ENCODE assay signal across 8 mouse cellular contexts in genomic region chr3:100685763-100686370, GRCm38 (mm10). TPM values are rescaled to one million over a fixed set of nuclear protein-coding genes. Genes with fewer than 3 reads are reported as not detected.
DNase-seq lines count a peak whose midpoint lies in the region; ATAC-seq and TF ChIP-seq lines count a peak whose summit lies in the region.

No protein-coding gene starts in this region.

- H3K27ac ChIP-seq in forebrain, embryonic 10.5 days: peak overlapping the region; percentile 99
- H3K27ac ChIP-seq in heart, embryonic 16.5 days (ENCODE audit: low read length): peak overlapping the region; percentile 97
- H3K27ac ChIP-seq in lung, embryonic 14.5 days (ENCODE audit: low read depth): peak overlapping the region; percentile 96
- H3K27ac ChIP-seq in thymus, adult 2 months (ENCODE audit: control insufficient read depth, insufficient read depth, low read length): peak overlapping the region; percentile 34; the same call in 1 of the 2 replicates

- H3K27me3 ChIP-seq in E14TG2a.4 (ENCODE audit: insufficient read depth, low read length): peaks cover 30% of the 10 kb centered on the region
- no peaks in the 10 kb centered on the region for H3K27me3 ChIP-seq in forebrain, embryonic 10.5 days (ENCODE audit: poor library complexity, severe bottlenecking)
- H3K27me3 ChIP-seq in heart, embryonic 16.5 days (ENCODE audit: control insufficient read depth, insufficient read depth, low read length): no peaks in the 10 kb centered on the region
- no peaks in the 10 kb centered on the region for H3K27me3 ChIP-seq in lung, embryonic 14.5 days (ENCODE audit: insufficient read depth, low read length)
- no peaks in the 10 kb centered on the region for H3K27me3 ChIP-seq in thymus, adult 2 months (ENCODE audit: control insufficient read depth, insufficient read depth, low read length)

- TF ChIP-seq CTCF in E14TG2a.4 (conservative IDR thresholded peaks at IDR 0.05; ENCODE audit: low read length): no peak
- TF ChIP-seq CTCF in lung, embryonic 14.5 days (IDR thresholded peaks at IDR 0.05; ENCODE audit: low read depth): no peak
- 0 out of 2 replicates have a peak, but pooled peaks have one; percentile 26 for TF ChIP-seq CTCF in thymus, adult 2 months (IDR thresholded peaks at IDR 0.05; ENCODE audit: borderline replicate concordance, control insufficient read depth, extremely low read depth, insufficient read depth, low read length, poor library complexity)

- TF ChIP-seq POLR2A in thymus, adult 2 months (IDR thresholded peaks at IDR 0.05; ENCODE audit: control insufficient read depth, extremely low read depth, insufficient read depth, low read length, poor library complexity): no peak; the same call in 1 of the 2 replicates

- DNase-seq in c-Kit-negative CD71-positive TER-119-positive erythroid progenitor cells, embryonic 14.5 days (ENCODE audit: low read depth, low spot score): peak; percentile 49
- peak; percentile 71 for DNase-seq in forebrain, embryonic 10.5 days (ENCODE audit: extremely low spot score, low spot score)
- peak; percentile 67 to 89 for DNase-seq in kidney, postnatal 25 days
- DNase-seq in lung, embryonic 14.5 days: peak; percentile 82
- peak; percentile 70 for DNase-seq in thymus, adult 2 months

- H3K4me3 ChIP-seq in E14TG2a.4 (replicated peaks; ENCODE audit: low read length): peak overlapping the region; percentile 87
- peak overlapping the region; percentile 89 for H3K4me3 ChIP-seq in forebrain, embryonic 10.5 days
- peak overlapping the region; percentile 96 for H3K4me3 ChIP-seq in heart, embryonic 16.5 days (ENCODE audit: low read length)
- H3K4me3 ChIP-seq in lung, embryonic 14.5 days (ENCODE audit: low read depth, low read length): peak overlapping the region; percentile 83
- peak overlapping the region; percentile 83 for H3K4me3 ChIP-seq in thymus, adult 2 months (ENCODE audit: control insufficient read depth, insufficient read depth, low read length)

- H3K9me3 ChIP-seq in E14TG2a.4 (ENCODE audit: low read length): no peaks in the 10 kb centered on the region
- H3K9me3 ChIP-seq in forebrain, embryonic 10.5 days: no peaks in the 10 kb centered on the region
- H3K9me3 ChIP-seq in heart, embryonic 16.5 days (replicated peaks; ENCODE audit: control insufficient read depth, low read length): no peaks in the 10 kb centered on the region
- H3K9me3 ChIP-seq in lung, embryonic 14.5 days (ENCODE audit: low read depth, low read length): no peaks in the 10 kb centered on the region

- H3K4me2 ChIP-seq in heart, embryonic 16.5 days (ENCODE audit: low read depth, low read length): peak overlapping the region; percentile 92
- peak overlapping the region; percentile 95 for H3K4me2 ChIP-seq in lung, embryonic 14.5 days

- ATAC-seq in heart, embryonic 16.5 days (replicated peaks; ENCODE audit: extremely low read depth, insufficient read depth, low FRiP score): peak; percentile 83
- ATAC-seq in lung, embryonic 14.5 days (ENCODE audit: insufficient read depth): peak; percentile 90
- ATAC-seq in neutrophil, adult 5-6 weeks (ENCODE audit: extremely low read depth, insufficient number of reproducible peaks, low FRiP score, poor library complexity, severe bottlenecking): peak; percentile 32; the same call in 1 of the 2 replicates

- H3K9ac ChIP-seq in heart, embryonic 16.5 days (ENCODE audit: low read length): peak overlapping the region; percentile 96
- peak overlapping the region; percentile 95 for H3K9ac ChIP-seq in lung, embryonic 14.5 days

- H3K4me1 ChIP-seq in E14TG2a.4 (replicated peaks; ENCODE audit: low read depth, low read length): peaks cover 31% of the 10 kb centered on the region
- peaks cover 43% of the 10 kb centered on the region for H3K4me1 ChIP-seq in forebrain, embryonic 10.5 days
- H3K4me1 ChIP-seq in heart, embryonic 16.5 days (ENCODE audit: control insufficient read depth, insufficient read depth, low read length): peaks cover 21% of the 10 kb centered on the region
- H3K4me1 ChIP-seq in lung, embryonic 14.5 days (ENCODE audit: insufficient read depth): peaks cover 8% of the 10 kb centered on the region
- peaks cover 11% of the 10 kb centered on the region for H3K4me1 ChIP-seq in thymus, adult 2 months (replicated peaks; ENCODE audit: control insufficient read depth, insufficient read depth, low read length)

- H3K36me3 ChIP-seq in E14TG2a.4 (ENCODE audit: insufficient read depth, low read length): no peaks in the 10 kb centered on the region
- no peaks in the 10 kb centered on the region for H3K36me3 ChIP-seq in forebrain, embryonic 10.5 days (replicated peaks)
- no peaks in the 10 kb centered on the region for H3K36me3 ChIP-seq in heart, embryonic 16.5 days (ENCODE audit: control insufficient read depth, insufficient read depth)
- no peaks in the 10 kb centered on the region for H3K36me3 ChIP-seq in lung, embryonic 14.5 days (ENCODE audit: insufficient read depth)
- no peaks in the 10 kb centered on the region for H3K36me3 ChIP-seq in thymus, adult 2 months (ENCODE audit: control insufficient read depth, insufficient read depth, low read length)

- WGBS in forebrain, embryonic 10.5 days: 1% methylated on average over 68 of the region's 77 CpGs
- under 1% methylated on average over 73 of the region's 77 CpGs for WGBS in heart, embryonic 16.5 days
- WGBS in lung, embryonic 14.5 days: under 1% methylated on average over 67 of the region's 77 CpGs
- under 1% methylated on average over 76 of the region's 77 CpGs for WGBS in thymus, adult 2 months

RNA-seq across cellular contexts. Expression of gene Man1a2, which starts 0.6 kb away (rescaled TPM):
- 39.1 and 45.6 TPM in 2 replicates for polyA plus RNA-seq in forebrain, embryonic 10.5 days (2016; fragmentation: Nextera tagmentation; extraction: Ambion mirVana)
- polyA plus RNA-seq in heart, embryonic 16.5 days (2015; fragmentation: Nextera tagmentation; extraction: Ambion mirVana): 37.9 and 43.1 TPM in 2 replicates
- polyA plus RNA-seq in lung, embryonic 14.5 days (2014; fragmentation: Nextera tagmentation; extraction: Ambion mirVana): 83.2 and 90.1 TPM in 2 replicates
- 94.5 and 97.1 TPM in 2 replicates for total RNA-seq in neutrophil, adult 5-6 weeks (2017)
- polyA plus RNA-seq in thymus, adult 2 months (2012; rRNA removed): 33.3 and 46.9 TPM in 2 replicates

Comparison
In these comparisons a context has a peak if more than half of its experiments do, and no peak if none do; other contexts are left out.
1. Peak in every context shown above with its lines: DNase-seq, ATAC-seq, H3K4me3 ChIP-seq and H3K27ac ChIP-seq.
2. H3K27ac ChIP-seq: peak in every context shown above with its lines; median percentile 99 in forebrain, embryonic 10.5 days; 97 in heart, embryonic 16.5 days; 96 in lung, embryonic 14.5 days; 34 in thymus, adult 2 months.
3. ATAC-seq: peak in every context shown above with its lines; median percentile 90 in lung, embryonic 14.5 days; 83 in heart, embryonic 16.5 days; 32 in neutrophil, adult 5-6 weeks.